Mouse (Mus musculus) liver, embryonic 13.5 days (tissue): ENCODE data around the gene Atp8b3. TPM values are rescaled to one million over a fixed set of nuclear protein-coding genes. Genes with fewer than 3 reads are reported as not detected.

Source experiments
- ATAC-seq: fragments of 200-750 bp; cut with Nextera tagmentation; 2 replicates; pipeline ENCODE4 v1.8.0; 2017; ENCODE audit warnings: low read depth, mild to moderate bottlenecking, moderate number of reproducible peaks, moderate library complexity
- DNase-seq: peaks from one replicate; pipeline ENCODE4 v3.0.0; 2022
- H3K27ac ChIP-seq: fragments of 300-500 bp; sonication (generic); 2 replicates; pipeline ENCODE4 v1.5.1; 2015; ENCODE audit warnings: moderate library complexity, mild to moderate bottlenecking, inconsistent platforms
- H3K27me3 ChIP-seq: fragments of 300-500 bp; sonication (generic); 2 replicates; pipeline ENCODE4 v1.6.1; 2015; ENCODE audit warnings: mild to moderate bottlenecking, inconsistent platforms
- H3K36me3 ChIP-seq: fragments of 300-500 bp; sonication (generic); 2 replicates; pipeline ENCODE4 v1.6.1; 2015; ENCODE audit warnings: mild to moderate bottlenecking, inconsistent platforms
- H3K4me1 ChIP-seq: fragments of 300-500 bp; sonication (generic); replicated peaks from 2 replicates; pipeline ENCODE4 v1.6.1; 2015; ENCODE audit warnings: inconsistent platforms
- H3K4me2 ChIP-seq: fragments of 300-500 bp; sonication (generic); 2 replicates; pipeline ENCODE4 v1.6.1; 2015; ENCODE audit warnings: inconsistent platforms, mild to moderate bottlenecking, moderate library complexity
- H3K4me3 ChIP-seq: fragments of 300-500 bp; sonication (generic); replicated peaks from 2 replicates; pipeline ENCODE4 v1.5.1; 2015; ENCODE audit warnings: mild to moderate bottlenecking, inconsistent platforms
- H3K9ac ChIP-seq: fragments of 300-500 bp; sonication (generic); 2 replicates; pipeline ENCODE4 v1.6.1; 2015; ENCODE audit warnings: mild to moderate bottlenecking, inconsistent platforms
- H3K9me3 ChIP-seq: fragments of 300-500 bp; sonication (generic); replicated peaks from 2 replicates; pipeline ENCODE4 v1.6.1; 2016; ENCODE audit warnings: inconsistent platforms
- WGBS: fragments of 180-500 bp; shearing (Covaris S2); methylation state at CpG from one replicate; pipeline ENCODE4 v1.1.7; 2015; ENCODE audit not compliant: insufficient replicate concordance; 5-methylcytosine and 5-hydroxymethylcytosine counted together
- polyA plus RNA-seq: library from polyadenylated mRNA; unstranded; fragments of >200 nt; fragmentation: Nextera tagmentation; extraction: Ambion mirVana; gene quantifications from 2 replicates; pipeline ENCODE4 v1.2.1, GENCODE M21; 2015

The Atp8b3 gene
- polyA plus RNA-seq = 0.02 and 0.03 TPM in 2 replicates

GRCm38 (mm10) chr10:80538710-80539394 is at the start of gene Atp8b3:
Gene Atp8b3 (minus strand): TSS chr10:80539124.
- Histone ChIP-seq H3K36me3 (peaks cover 31% of the 10 kb centered on the region), H3K4me1 (peaks cover 61% of the 10 kb centered on the region), H3K27ac (peak within 1 kb of the TSS; percentile 68), H3K4me2 (peak within 1 kb of the TSS; percentile 69), H3K9me3 (no peaks in the 10 kb centered on the region), H3K27me3 (peaks cover 18% of the 10 kb centered on the region), H3K4me3 (peak within 1 kb of the TSS; percentile 43), H3K9ac (peak within 1 kb of the TSS; percentile 72)
- peak; percentile 99 for DNase-seq
- 3% methylated on average over 30 of the region's 30 CpGs for WGBS
- ATAC-seq = peak; percentile 94

GRCm38 (mm10) chr10:80587305-80587657 is 48.4 kb upstream of the Atp8b3 start:
- WGBS = 66% methylated on average over 4 of the region's 4 CpGs
- Histone ChIP-seq H3K4me3 (no peak overlapping the region; the same call in 1 of the 2 replicates), H3K9me3 (no peaks in the 10 kb centered on the region), H3K27ac (peak overlapping the region; percentile 29; the same call in 1 of the 2 replicates), H3K36me3 (peaks cover 43% of the 10 kb centered on the region), H3K4me2 (peak overlapping the region; percentile 21; the same call in 1 of the 2 replicates), H3K9ac (no peak overlapping the region), H3K27me3 (no peaks in the 10 kb centered on the region), H3K4me1 (peaks cover 77% of the 10 kb centered on the region)
- ATAC-seq = no peak
- DNase-seq = no peak

GRCm38 (mm10) chr10:80586407-80587304 is 47.7 kb upstream of the Atp8b3 start:
- Histone ChIP-seq H3K27ac (peak overlapping the region; percentile 29), H3K27me3 (no peaks in the 10 kb centered on the region), H3K4me1 (peaks cover 77% of the 10 kb centered on the region), H3K9me3 (no peaks in the 10 kb centered on the region), H3K9ac (no peak overlapping the region), H3K36me3 (peaks cover 47% of the 10 kb centered on the region), H3K4me2 (peak overlapping the region; percentile 21; the same call in 1 of the 2 replicates), H3K4me3 (no peak overlapping the region; the same call in 1 of the 2 replicates)
- ATAC-seq (no peak), DNase-seq (no peak)
- 92% methylated on average over 45 of the region's 51 CpGs for WGBS

GRCm38 (mm10) chr10:80585581-80585980 is 46.7 kb upstream of the Atp8b3 start:
- Histone ChIP-seq H3K27ac (peak overlapping the region; percentile 29; the same call in 1 of the 2 replicates), H3K9me3 (no peaks in the 10 kb centered on the region), H3K4me3 (no peak overlapping the region), H3K4me2 (no peak overlapping the region), H3K9ac (0 out of 2 replicates have a peak overlapping the region, but pooled peaks have one; percentile 4), H3K4me1 (peaks cover 68% of the 10 kb centered on the region), H3K36me3 (peaks cover 47% of the 10 kb centered on the region), H3K27me3 (no peaks in the 10 kb centered on the region)
- ATAC-seq (no peak), DNase-seq (no peak)
- 87% methylated on average over 8 of the region's 8 CpGs for WGBS

- no peak overlapping the region for H3K4me3 ChIP-seq
- peak overlapping the region; percentile 26 for H3K9ac ChIP-seq
- no peak; the same call in 1 of the 2 replicates for ATAC-seq
- no peak for DNase-seq
- WGBS = 66% methylated on average over 12 of the region's 12 CpGs
- H3K9me3 ChIP-seq = no peaks in the 10 kb centered on the region
- H3K27me3 ChIP-seq = no peaks in the 10 kb centered on the region
- no peak overlapping the region for H3K4me2 ChIP-seq
- H3K36me3 ChIP-seq = peaks cover 47% of the 10 kb centered on the region
- peaks cover 71% of the 10 kb centered on the region for H3K4me1 ChIP-seq
- H3K27ac ChIP-seq = peak overlapping the region; percentile 50; the same call in 1 of the 2 replicates
Observed at GRCm38 (mm10) chr10:80584642-80585552, 46.0 kb upstream of the Atp8b3 start.

GRCm38 (mm10) chr10:80584045-80584488 is 45.1 kb upstream of the Atp8b3 start:
- H3K4me3 ChIP-seq = no peak overlapping the region
- peak overlapping the region; percentile 22; the same call in 1 of the 2 replicates for H3K9ac ChIP-seq
- H3K4me2 ChIP-seq = no peak overlapping the region
- DNase-seq (no peak), ATAC-seq (no peak; the same call in 1 of the 2 replicates)
- 57% methylated on average over 12 of the region's 12 CpGs for WGBS
- no peaks in the 10 kb centered on the region for H3K9me3 ChIP-seq
- peak overlapping the region; percentile 50 for H3K27ac ChIP-seq
- H3K4me1 ChIP-seq = peaks cover 72% of the 10 kb centered on the region
- H3K27me3 ChIP-seq = no peaks in the 10 kb centered on the region
- H3K36me3 ChIP-seq = peaks cover 47% of the 10 kb centered on the region

GRCm38 (mm10) chr10:80583047-80583446 is 44.1 kb upstream of the Atp8b3 start:
- no peak overlapping the region for H3K4me3 ChIP-seq
- peaks cover 72% of the 10 kb centered on the region for H3K4me1 ChIP-seq
- ATAC-seq = no peak
- no peak overlapping the region for H3K4me2 ChIP-seq
- no peak for DNase-seq
- peaks cover 47% of the 10 kb centered on the region for H3K36me3 ChIP-seq
- 72% methylated on average over 5 of the region's 5 CpGs for WGBS
- H3K9me3 ChIP-seq = no peaks in the 10 kb centered on the region
- no peaks in the 10 kb centered on the region for H3K27me3 ChIP-seq
- no peak overlapping the region for H3K9ac ChIP-seq
- H3K27ac ChIP-seq = no peak overlapping the region; the same call in 1 of the 2 replicates

- H3K4me3 ChIP-seq = peak overlapping the region; percentile 96
- peaks cover 63% of the 10 kb centered on the region for H3K4me1 ChIP-seq
- peak overlapping the region; percentile 75 for H3K9ac ChIP-seq
- WGBS = 6% methylated on average over 8 of the region's 8 CpGs
- peak overlapping the region; percentile 99 for H3K27ac ChIP-seq
- peak; percentile 78 for DNase-seq
- peak; percentile 44 for ATAC-seq
- peak overlapping the region; percentile 100 for H3K4me2 ChIP-seq
- H3K27me3 ChIP-seq = no peaks in the 10 kb centered on the region
- H3K9me3 ChIP-seq = no peaks in the 10 kb centered on the region
- H3K36me3 ChIP-seq = peaks cover 26% of the 10 kb centered on the region
Observed at GRCm38 (mm10) chr10:80578911-80579310, 40.0 kb upstream of the Atp8b3 start.

- Histone ChIP-seq H3K36me3 (peaks cover 24% of the 10 kb centered on the region), H3K27ac (peak overlapping the region; percentile 99), H3K4me2 (peak overlapping the region; percentile 100), H3K4me1 (peaks cover 63% of the 10 kb centered on the region), H3K9me3 (no peaks in the 10 kb centered on the region), H3K9ac (peak overlapping the region; percentile 75), H3K27me3 (no peaks in the 10 kb centered on the region), H3K4me3 (peak overlapping the region; percentile 96)
- ATAC-seq (peak; percentile 52), DNase-seq (peak; percentile 84)
- WGBS = under 1% methylated on average over 29 of the region's 29 CpGs
Observed at GRCm38 (mm10) chr10:80578131-80578750, 39.3 kb upstream of the Atp8b3 start.
